Mouse (Mus musculus) cortical plate, adult 2 months (tissue): ENCODE measurements around the gene 6430548M08Rik. TPM values are rescaled to one million over a fixed set of nuclear protein-coding genes. Genes with fewer than 3 reads are reported as not detected.
A peak's percentile ranks its signal among the peaks of the same experiment; 100 is the strongest.

Experiments
- H3K27ac ChIP-seq: fragments of 200-500 bp; 2 replicates; pipeline ENCODE4 v1.5.1; 2012; ENCODE audit warnings: low read length, control low read depth, inconsistent platforms; ENCODE audit not compliant: insufficient read depth
- H3K4me1 ChIP-seq: fragments of 200-500 bp; 2 replicates; pipeline ENCODE4 v1.6.1; 2011; ENCODE audit warnings: low read length; ENCODE audit not compliant: control insufficient read depth, insufficient read depth
- H3K4me3 ChIP-seq: fragments of 200-500 bp; 2 replicates; pipeline ENCODE4 v1.5.1; 2011; ENCODE audit warnings: mild to moderate bottlenecking, low read length, control low read depth; ENCODE audit not compliant: insufficient read depth
- CTCF ChIP-seq: fragments of 200-500 bp; IDR thresholded peaks from 2 replicates; pipeline ENCODE4 v1.5.1; 2011; ENCODE audit warnings: mild to moderate bottlenecking, control low read depth, low read length; ENCODE audit not compliant: insufficient read depth; ENCODE audit errors: extremely low read depth
- POLR2A ChIP-seq: fragments of 200-500 bp; IDR thresholded peaks from 2 replicates; pipeline ENCODE4 v1.6.1; 2011; ENCODE audit warnings: mild to moderate bottlenecking, low read length, control low read depth; ENCODE audit not compliant: insufficient read depth; ENCODE audit errors: extremely low read depth
- polyA plus RNA-seq: library from polyadenylated mRNA; depleted of rRNA; stranded (reverse); fragments of >200 nt; gene quantifications from 2 replicates; pipeline ENCODE4 v1.2.3, GENCODE M21; 2012

6430548M08Rik gene
- polyA plus RNA-seq, 1 experiment: 149 TPM

- H3K4me1 ChIP-seq: peaks cover 6% of the 10 kb centered on the region
- no peak overlapping the region for H3K27ac ChIP-seq
- TF ChIP-seq CTCF: no peak
- no peak for TF ChIP-seq POLR2A
- H3K4me3 ChIP-seq: no peak overlapping the region
These were observed 60.7 kb downstream of the 6430548M08Rik start for GRCm38 (mm10) chr8:120174606-120175005.

GRCm38 (mm10) chr8:120176605-120177004, 62.7 kb downstream of the 6430548M08Rik start:
- Histone ChIP-seq H3K4me1 (peaks cover 6% of the 10 kb centered on the region), H3K4me3 (no peak overlapping the region), H3K27ac (no peak overlapping the region)
- TF ChIP-seq CTCF (no peak), POLR2A (no peak)

- TF ChIP-seq POLR2A (no peak), CTCF (no peak)
- Histone ChIP-seq H3K4me3 (no peak within 1 kb of the TSS), H3K4me1 (peaks cover 6% of the 10 kb centered on the region), H3K27ac (no peak within 1 kb of the TSS)
These were observed 63.6 kb downstream of the 6430548M08Rik start, which contains the start of gene Fam92b for GRCm38 (mm10) chr8:120177318-120178123. Fam92b (minus strand) TSS chr8:120177466.

GRCm38 (mm10) chr8:120178124-120178514, 64.2 kb downstream of the 6430548M08Rik start:
- Histone ChIP-seq H3K27ac (no peak overlapping the region), H3K4me1 (peaks cover 6% of the 10 kb centered on the region), H3K4me3 (no peak overlapping the region)
- no peak for TF ChIP-seq POLR2A
- no peak for TF ChIP-seq CTCF

- TF ChIP-seq CTCF (peak; percentile 97), POLR2A (no peak)
- no peak overlapping the region for H3K4me3 ChIP-seq
- no peak overlapping the region for H3K27ac ChIP-seq
- H3K4me1 ChIP-seq: peaks cover 6% of the 10 kb centered on the region
These were observed 65.1 kb downstream of the 6430548M08Rik start for GRCm38 (mm10) chr8:120179027-120179431.

- Histone ChIP-seq H3K27ac (no peak overlapping the region), H3K4me1 (peaks cover 6% of the 10 kb centered on the region), H3K4me3 (no peak overlapping the region)
- TF ChIP-seq CTCF (no peak), POLR2A (no peak)
These were observed 66.6 kb downstream of the 6430548M08Rik start for GRCm38 (mm10) chr8:120180445-120180970.

- Histone ChIP-seq H3K27ac (no peak overlapping the region), H3K4me1 (peaks cover 8% of the 10 kb centered on the region), H3K4me3 (no peak overlapping the region)
- TF ChIP-seq CTCF (no peak), POLR2A (no peak)
These were observed 67.3 kb downstream of the 6430548M08Rik start for GRCm38 (mm10) chr8:120181274-120181673.

- H3K4me1 ChIP-seq: peaks cover 7% of the 10 kb centered on the region
- TF ChIP-seq POLR2A (no peak), CTCF (no peak)
- H3K27ac ChIP-seq: no peak overlapping the region
- no peak overlapping the region for H3K4me3 ChIP-seq
These were observed 68.0 kb downstream of the 6430548M08Rik start for GRCm38 (mm10) chr8:120181861-120182414.

GRCm38 (mm10) chr8:120184366-120184765, 70.4 kb downstream of the 6430548M08Rik start:
- H3K4me1 ChIP-seq: peaks cover 3% of the 10 kb centered on the region; the same call in 1 of the 2 replicates
- H3K27ac ChIP-seq: no peak overlapping the region
- TF ChIP-seq POLR2A (no peak), CTCF (no peak)
- no peak overlapping the region for H3K4me3 ChIP-seq
